Mouse (Mus musculus): ENCODE data around the gene Gm21976. TPM values are rescaled to one million over a fixed set of nuclear protein-coding genes. Genes with fewer than 3 reads are reported as not detected.

The Gm21976 gene
- polyA plus RNA-seq, 1 experiment from 2014 or later, result not detected

- H3K9ac ChIP-seq, result no peak overlapping the region
- H3K36me3 ChIP-seq, result no peaks in the 10 kb centered on the region
- H3K27me3 ChIP-seq, result peaks cover 6% of the 10 kb centered on the region; the same call in 1 of the 2 replicates
- no peak overlapping the region for H3K4me2 ChIP-seq (replicated peaks)
- H3K9me3 ChIP-seq (replicated peaks), result no peaks in the 10 kb centered on the region
- WGBS, result 39% methylated on average over 2 of the region's 2 CpGs
- H3K4me1 ChIP-seq, result no peaks in the 10 kb centered on the region
- no peak overlapping the region for H3K4me3 ChIP-seq
- H3K27ac ChIP-seq, result no peak overlapping the region
- no peak for ATAC-seq (ENCODE audit: low FRiP score)
Observed at GRCm38 (mm10) chr13:98332106-98332505, 52.4 kb downstream of the Gm21976 start.

GRCm38 (mm10) chr13:98336205-98336604 is 56.5 kb downstream of the Gm21976 start:
- Histone ChIP-seq H3K4me3 (no peak overlapping the region), H3K27me3 (peaks cover 6% of the 10 kb centered on the region; the same call in 1 of the 2 replicates), H3K9ac (no peak overlapping the region), H3K27ac (no peak overlapping the region), H3K9me3 (replicated peaks) (no peaks in the 10 kb centered on the region), H3K4me1 (no peaks in the 10 kb centered on the region), H3K4me2 (replicated peaks) (no peak overlapping the region), H3K36me3 (no peaks in the 10 kb centered on the region)
- 96% methylated on average over 1 of the region's 1 CpGs for WGBS
- no peak for ATAC-seq (ENCODE audit: low FRiP score)

GRCm38 (mm10) chr13:98340506-98340905 is 60.8 kb downstream of the Gm21976 start:
- Histone ChIP-seq H3K4me3 (no peak overlapping the region), H3K27ac (no peak overlapping the region), H3K9ac (no peak overlapping the region), H3K4me2 (replicated peaks) (no peak overlapping the region), H3K4me1 (no peaks in the 10 kb centered on the region), H3K27me3 (peaks cover 15% of the 10 kb centered on the region), H3K9me3 (replicated peaks) (no peaks in the 10 kb centered on the region), H3K36me3 (no peaks in the 10 kb centered on the region)
- 78% methylated on average over 5 of the region's 5 CpGs for WGBS
- no peak for ATAC-seq (ENCODE audit: low FRiP score)

GRCm38 (mm10) chr13:98349491-98349890 is 69.8 kb downstream of the Gm21976 start:
- Histone ChIP-seq H3K4me3 (no peak overlapping the region), H3K27me3 (peaks cover 67% of the 10 kb centered on the region)
- 80% methylated on average over 4 of the region's 4 CpGs for WGBS

GRCm38 (mm10) chr13:98351527-98351926 is 71.8 kb downstream of the Gm21976 start:
- ATAC-seq (ENCODE audit: low FRiP score), result no peak

More at GRCm38 (mm10) chr13:98349491-98349890, 69.8 kb downstream of the Gm21976 start:
- H3K4me2 ChIP-seq (replicated peaks), result no peak overlapping the region
- peaks cover 8% of the 10 kb centered on the region for H3K4me1 ChIP-seq
- H3K9me3 ChIP-seq (replicated peaks), result no peaks in the 10 kb centered on the region
- no peak overlapping the region for H3K9ac ChIP-seq
- no peaks in the 10 kb centered on the region for H3K36me3 ChIP-seq
- ATAC-seq (ENCODE audit: low FRiP score), result no peak
- no peak overlapping the region for H3K27ac ChIP-seq

GRCm38 (mm10) chr13:98352381-98352975 is 72.8 kb downstream of the Gm21976 start:
- H3K27me3 ChIP-seq, result peaks cover 69% of the 10 kb centered on the region
- no peak overlapping the region for H3K9ac ChIP-seq
- no peaks in the 10 kb centered on the region for H3K9me3 ChIP-seq (replicated peaks)
- 13% methylated on average over 14 of the region's 14 CpGs for WGBS
- no peak for ATAC-seq (ENCODE audit: low FRiP score)
- H3K27ac ChIP-seq, result no peak overlapping the region
- peaks cover 22% of the 10 kb centered on the region for H3K4me1 ChIP-seq
- H3K4me2 ChIP-seq (replicated peaks), result no peak overlapping the region
- no peaks in the 10 kb centered on the region for H3K36me3 ChIP-seq
- no peak overlapping the region for H3K4me3 ChIP-seq

More at GRCm38 (mm10) chr13:98351527-98351926, 71.8 kb downstream of the Gm21976 start:
- Histone ChIP-seq H3K4me1 (peaks cover 22% of the 10 kb centered on the region), H3K4me2 (replicated peaks) (no peak overlapping the region), H3K9ac (no peak overlapping the region), H3K27me3 (peaks cover 71% of the 10 kb centered on the region), H3K27ac (no peak overlapping the region), H3K36me3 (no peaks in the 10 kb centered on the region), H3K9me3 (replicated peaks) (no peaks in the 10 kb centered on the region), H3K4me3 (no peak overlapping the region)
- 7% methylated on average over 8 of the region's 8 CpGs for WGBS

GRCm38 (mm10) chr13:98353709-98354089 is 74.0 kb downstream of the Gm21976 start:
- Histone ChIP-seq H3K4me2 (replicated peaks) (peak overlapping the region; percentile 68), H3K27ac (no peak overlapping the region), H3K36me3 (no peaks in the 10 kb centered on the region), H3K4me1 (peaks cover 28% of the 10 kb centered on the region), H3K27me3 (peaks cover 80% of the 10 kb centered on the region), H3K9me3 (replicated peaks) (no peaks in the 10 kb centered on the region), H3K4me3 (peak overlapping the region; percentile 52), H3K9ac (no peak overlapping the region)
- WGBS, result 2% methylated on average over 13 of the region's 13 CpGs
- no peak; the same call in 1 of the 2 replicates for ATAC-seq (ENCODE audit: low FRiP score)

- Histone ChIP-seq H3K36me3 (no peaks in the 10 kb centered on the region), H3K27me3 (peaks cover 81% of the 10 kb centered on the region), H3K9ac (peak within 1 kb of the TSS; percentile 68), H3K4me2 (replicated peaks) (peak within 1 kb of the TSS; percentile 68), H3K4me3 (peak within 1 kb of the TSS; percentile 52), H3K27ac (peak within 1 kb of the TSS; percentile 70), H3K4me1 (peaks cover 32% of the 10 kb centered on the region), H3K9me3 (replicated peaks) (no peaks in the 10 kb centered on the region)
- under 1% methylated on average over 72 of the region's 76 CpGs for WGBS
- peak; percentile 82 for ATAC-seq (ENCODE audit: low FRiP score)
Observed at GRCm38 (mm10) chr13:98354090-98354801, 74.6 kb downstream of the Gm21976 start, which contains the start of gene Foxd1. TSS of gene Foxd1 (plus strand) at chr13:98354242.

GRCm38 (mm10) chr13:98354871-98355558 is 75.3 kb downstream of the Gm21976 start:
- no peaks in the 10 kb centered on the region for H3K36me3 ChIP-seq
- H3K9me3 ChIP-seq (replicated peaks), result no peaks in the 10 kb centered on the region
- H3K4me3 ChIP-seq, result peak overlapping the region; percentile 52
- H3K4me1 ChIP-seq, result peaks cover 32% of the 10 kb centered on the region
- peaks cover 80% of the 10 kb centered on the region for H3K27me3 ChIP-seq
- H3K9ac ChIP-seq, result peak overlapping the region; percentile 68
- ATAC-seq (ENCODE audit: low FRiP score), result peak; percentile 22; the same call in 1 of the 2 replicates
- H3K4me2 ChIP-seq (replicated peaks), result peak overlapping the region; percentile 68
- peak overlapping the region; percentile 70 for H3K27ac ChIP-seq
- under 1% methylated on average over 41 of the region's 102 CpGs for WGBS

GRCm38 (mm10) chr13:98355559-98356111 is 75.9 kb downstream of the Gm21976 start:
- Histone ChIP-seq H3K4me2 (replicated peaks) (peak overlapping the region; percentile 68), H3K9ac (peak overlapping the region; percentile 68), H3K4me3 (peak overlapping the region; percentile 52), H3K4me1 (peaks cover 32% of the 10 kb centered on the region), H3K27me3 (peaks cover 80% of the 10 kb centered on the region), H3K27ac (peak overlapping the region; percentile 70; the same call in 1 of the 2 replicates), H3K9me3 (replicated peaks) (no peaks in the 10 kb centered on the region), H3K36me3 (no peaks in the 10 kb centered on the region)
- WGBS, result under 1% methylated on average over 79 of the region's 81 CpGs
- no peak for ATAC-seq (ENCODE audit: low FRiP score)

GRCm38 (mm10) chr13:98356176-98356972 is 76.7 kb downstream of the Gm21976 start:
- Histone ChIP-seq H3K36me3 (no peaks in the 10 kb centered on the region), H3K4me2 (replicated peaks) (peak overlapping the region; percentile 68), H3K27ac (no peak overlapping the region), H3K9me3 (replicated peaks) (no peaks in the 10 kb centered on the region), H3K4me1 (peaks cover 32% of the 10 kb centered on the region), H3K4me3 (peak overlapping the region; percentile 52), H3K9ac (peak overlapping the region; percentile 68), H3K27me3 (peaks cover 80% of the 10 kb centered on the region)
- ATAC-seq (ENCODE audit: low FRiP score), result no peak
- 6% methylated on average over 9 of the region's 9 CpGs for WGBS
